In genomic region chr13:93653382-93653781, GRCm38 (mm10) we compare ENCODE assay signal across 35 mouse cellular contexts. TPM values are rescaled to one million over a fixed set of nuclear protein-coding genes. Genes with fewer than 3 reads are reported as not detected.
"Had no signal": no experiment of that assay in that cellular context is flagged by ENCODE, and none has a peak within 500 bp of the region (broad histone marks: within the 10 kb centered on the region; RNA-seq: fewer than 3 reads in every experiment).

No protein-coding gene starts in this region.

- H3K4me3 ChIP-seq: embryonic facial prominence, embryonic 10.5 days; embryonic facial prominence, embryonic 12.5 days; embryonic facial prominence, embryonic 13.5 days; embryonic facial prominence, embryonic 15.5 days; erythroblast, embryonic 14.5 days; forebrain, embryonic 10.5 days; forebrain, embryonic 12.5 days; forebrain, embryonic 13.5 days; forebrain, embryonic 15.5 days; gastrocnemius, adult 2 months had no signal

- ATAC-seq: forebrain, embryonic 13.5 days; forebrain, embryonic 14.5 days; forebrain, embryonic 15.5 days; forebrain, embryonic 16.5 days; forebrain, postnatal 0 days had no signal

- H3K4me1 ChIP-seq: embryonic facial prominence, embryonic 12.5 days; embryonic facial prominence, embryonic 13.5 days; embryonic facial prominence, embryonic 15.5 days; forebrain, embryonic 12.5 days; forebrain, embryonic 13.5 days; forebrain, embryonic 15.5 days had no signal

- H3K27me3 ChIP-seq: embryonic facial prominence, embryonic 12.5 days; embryonic facial prominence, embryonic 13.5 days; embryonic facial prominence, embryonic 15.5 days; forebrain, embryonic 12.5 days; forebrain, embryonic 13.5 days; forebrain, embryonic 15.5 days had no signal

- H3K36me3 ChIP-seq: embryonic facial prominence, embryonic 10.5 days; embryonic facial prominence, embryonic 12.5 days; embryonic facial prominence, embryonic 13.5 days; embryonic facial prominence, embryonic 15.5 days; forebrain, embryonic 10.5 days; forebrain, embryonic 12.5 days; forebrain, embryonic 15.5 days had no signal

- DNase-seq: cerebellum, adult 18-20 months; cerebellum, adult 2 months; cerebellum, adult 8-10 months; cerebellum, adult 9-10 months; cerebellum, adult 9-11 months; cerebellum, postnatal 10 days; cerebellum, postnatal 14 days; cerebellum, postnatal 25 days; cerebellum, postnatal 36 days; embryo, embryonic 11 days; forebrain, postnatal 0 days; gastrocnemius, adult 2 months; gastrocnemius, postnatal 10 days; gastrocnemius, postnatal 14 days; gastrocnemius, postnatal 25 days; gastrocnemius, postnatal 36 days; heart, adult 18-20 months had no signal

- H3K9ac ChIP-seq: embryonic facial prominence, embryonic 12.5 days; embryonic facial prominence, embryonic 13.5 days; embryonic facial prominence, embryonic 15.5 days; forebrain, embryonic 12.5 days; forebrain, embryonic 13.5 days; forebrain, embryonic 15.5 days; forebrain, postnatal 0 days had no signal

- H3K4me2 ChIP-seq: embryonic facial prominence, embryonic 12.5 days; embryonic facial prominence, embryonic 13.5 days; embryonic facial prominence, embryonic 15.5 days; forebrain, embryonic 12.5 days; forebrain, embryonic 13.5 days; forebrain, embryonic 15.5 days had no signal

- H3K27ac ChIP-seq: embryonic facial prominence, embryonic 10.5 days; embryonic facial prominence, embryonic 12.5 days; embryonic facial prominence, embryonic 13.5 days; embryonic facial prominence, embryonic 15.5 days; forebrain, embryonic 10.5 days; forebrain, embryonic 12.5 days; forebrain, embryonic 13.5 days; forebrain, embryonic 15.5 days; gastrocnemius, adult 2 months had no signal

- H3K9me3 ChIP-seq: embryonic facial prominence, embryonic 10.5 days; embryonic facial prominence, embryonic 12.5 days; embryonic facial prominence, embryonic 13.5 days; embryonic facial prominence, embryonic 15.5 days; forebrain, embryonic 10.5 days; forebrain, embryonic 12.5 days; forebrain, embryonic 15.5 days had no signal

RNA-seq across cellular contexts. Expression of gene Bhmt, which starts 15.6 kb away (rescaled TPM):
- total RNA-seq: common myeloid progenitor, adult 5-6 weeks; forebrain, postnatal 0 days; gastrocnemius, adult 2 months; gastrocnemius, postnatal 25 days; gastrocnemius, postnatal 36 days; granulocyte monocyte progenitor cell, adult 5-6 weeks; heart, adult 18-20 months had no signal
- polyA plus RNA-seq: cerebellum, adult 2 months; embryonic facial prominence, embryonic 10.5 days; embryonic facial prominence, embryonic 11.5 days; embryonic facial prominence, embryonic 12.5 days; embryonic facial prominence, embryonic 13.5 days; embryonic facial prominence, embryonic 14.5 days; embryonic facial prominence, embryonic 15.5 days; forebrain, embryonic 10.5 days; forebrain, embryonic 11.5 days; forebrain, embryonic 16.5 days had no signal

RNA-seq across cellular contexts. Expression of gene Bhmt2, which starts 20.7 kb away (rescaled TPM):
- total RNA-seq: common myeloid progenitor, adult 5-6 weeks; gastrocnemius, adult 2 months; gastrocnemius, adult 8-10 months; gastrocnemius, postnatal 14 days; gastrocnemius, postnatal 25 days; gastrocnemius, postnatal 36 days; granulocyte monocyte progenitor cell, adult 5-6 weeks; heart, adult 18-20 months had no signal
- polyA plus RNA-seq: embryonic facial prominence, embryonic 11.5 days; embryonic facial prominence, embryonic 12.5 days; embryonic facial prominence, embryonic 13.5 days; embryonic facial prominence, embryonic 14.5 days; embryonic facial prominence, embryonic 15.5 days; forebrain, embryonic 11.5 days; forebrain, embryonic 12.5 days; forebrain, embryonic 13.5 days; forebrain, embryonic 14.5 days; forebrain, embryonic 15.5 days; forebrain, postnatal 0 days had no signal

RNA-seq across cellular contexts. Expression of gene Dmgdh, which starts 20.9 kb away (rescaled TPM):
- total RNA-seq: common myeloid progenitor, adult 5-6 weeks; gastrocnemius, adult 2 months; gastrocnemius, postnatal 10 days; gastrocnemius, postnatal 14 days; gastrocnemius, postnatal 25 days; gastrocnemius, postnatal 36 days; granulocyte monocyte progenitor cell, adult 5-6 weeks; heart, adult 18-20 months had no signal
- polyA plus RNA-seq: embryonic facial prominence, embryonic 11.5 days; embryonic facial prominence, embryonic 15.5 days; erythroblast, embryonic 14.5 days; forebrain, embryonic 10.5 days; gonadal fat pad, adult 2 months had no signal
